Mouse (Mus musculus) limb, embryonic 14.5 days (tissue): ENCODE data around the gene Maob. TPM values are rescaled to one million over a fixed set of nuclear protein-coding genes. Genes with fewer than 3 reads are reported as not detected.

Experiments used
- ATAC-seq: fragments of 200-750 bp; cut with Nextera tagmentation; 2 replicates; pipeline ENCODE4 v1.8.0; 2017; ENCODE audit warnings: low read depth, moderate number of reproducible peaks, moderate TSS enrichment; ENCODE audit not compliant: low FRiP score
- DNase-seq: peaks from one replicate; pipeline ENCODE4 v3.0.0-alpha.2; 2015; ENCODE audit warnings: low spot score
- H3K27ac ChIP-seq: fragments of 300-500 bp; sonication (generic); replicated peaks from 2 replicates; pipeline ENCODE4 v1.5.1; 2014; ENCODE audit warnings: low read depth, mild to moderate bottlenecking, low read length, moderate library complexity, mixed read lengths
- H3K27me3 ChIP-seq: fragments of 300-500 bp; sonication (generic); 2 replicates; pipeline ENCODE4 v1.6.1; 2014; ENCODE audit warnings: low read length, mixed read lengths; ENCODE audit not compliant: control insufficient read depth, insufficient read depth
- H3K36me3 ChIP-seq: fragments of 300-500 bp; sonication (generic); 2 replicates; pipeline ENCODE4 v1.6.1; 2014; ENCODE audit warnings: mild to moderate bottlenecking, low read length, moderate library complexity, mixed read lengths; ENCODE audit not compliant: control insufficient read depth, insufficient read depth
- H3K4me1 ChIP-seq: fragments of 300-500 bp; sonication (generic); 2 replicates; pipeline ENCODE4 v1.6.1; 2014; ENCODE audit warnings: antibody characterized with exemption, low read length, mixed read lengths; ENCODE audit not compliant: control insufficient read depth, insufficient read depth
- H3K4me2 ChIP-seq: fragments of 300-500 bp; sonication (generic); replicated peaks from 2 replicates; pipeline ENCODE4 v1.6.1; 2014; ENCODE audit warnings: low read depth, mild to moderate bottlenecking, low read length, moderate library complexity; ENCODE audit not compliant: severe bottlenecking
- H3K4me3 ChIP-seq: fragments of 300-500 bp; sonication (generic); replicated peaks from 2 replicates; pipeline ENCODE4 v1.5.1; 2014; ENCODE audit warnings: low read length
- H3K9ac ChIP-seq: fragments of 300-500 bp; sonication (generic); 2 replicates; pipeline ENCODE4 v1.6.1; 2014; ENCODE audit warnings: mild to moderate bottlenecking, low read depth, low read length, moderate library complexity; ENCODE audit not compliant: severe bottlenecking
- H3K9me3 ChIP-seq: fragments of 300-500 bp; sonication (generic); 2 replicates; pipeline ENCODE4 v1.6.1; 2016; ENCODE audit warnings: low read length; ENCODE audit not compliant: control insufficient read depth
- POLR2A ChIP-seq: fragments of 200-500 bp; IDR thresholded peaks from 2 replicates; pipeline ENCODE4 v1.8.0; 2012; ENCODE audit warnings: inconsistent platforms, mild to moderate bottlenecking, moderate library complexity, borderline replicate concordance; ENCODE audit not compliant: insufficient read depth, insufficient read length; ENCODE audit errors: extremely low read depth
- WGBS: fragments of 180-500 bp; shearing (Covaris S2); extraction: QIAGEN DNeasy Blood & Tissue Kit; methylation state at CpG from one replicate; pipeline ENCODE4 v1.1.7; 2014; 5-methylcytosine and 5-hydroxymethylcytosine counted together
- polyA plus RNA-seq, 2 experiments: library from polyadenylated mRNA; depleted of rRNA in 1 of 2; stranded (reverse) in 1 of 2; unstranded in 1 of 2; fragments of >200 nt; fragmentation: Nextera tagmentation in 1 of 2; extraction: Ambion mirVana in 1 of 2; gene quantifications; 2 replicates each; pipeline versions ENCODE4 v1.2.1 to v1.2.3; 2012 to 2014

Gene Maob
- polyA plus RNA-seq (2012; rRNA removed) (6.9 and 7.9 TPM in 2 replicates), polyA plus RNA-seq (2014; fragmentation: Nextera tagmentation; extraction: Ambion mirVana) (12.0 and 13.5 TPM in 2 replicates)

DNA sequence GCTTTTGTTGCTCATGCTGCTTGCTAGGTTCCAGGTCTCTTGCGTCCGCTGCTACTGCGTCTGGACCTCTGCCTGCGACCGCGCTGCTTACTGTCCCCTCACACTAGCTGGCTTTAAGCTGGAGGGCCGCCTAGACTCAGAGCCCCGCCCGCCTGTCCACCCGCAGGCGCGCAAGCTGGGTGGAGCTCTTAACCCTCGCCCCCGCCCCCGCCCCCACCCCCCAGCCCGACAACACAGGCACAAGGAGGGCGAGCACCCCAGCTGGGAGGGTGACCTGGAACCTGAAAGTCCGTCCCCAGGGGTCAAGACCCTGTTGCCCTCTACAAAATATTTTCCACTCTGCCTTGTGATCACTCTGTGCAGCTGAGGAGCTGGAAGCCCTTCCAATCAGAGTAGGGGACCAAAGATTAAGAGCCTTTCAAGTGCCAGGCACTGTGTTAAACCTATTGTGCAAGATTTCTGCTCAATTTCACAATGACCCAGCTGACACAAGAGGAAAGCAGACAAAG is at the start of gene Maob:
TSS of gene Maob (minus strand) at position 106 of the 509 bp plus-strand sequence.
- WGBS: 23% methylated on average over 18 of the region's 18 CpGs
- Histone ChIP-seq H3K4me2 (peak within 1 kb of the TSS; percentile 42), H3K9ac (peak within 1 kb of the TSS; percentile 44), H3K4me3 (peak within 1 kb of the TSS; percentile 26), H3K36me3 (no peaks in the 10 kb centered on the region), H3K4me1 (no peaks in the 10 kb centered on the region), H3K27me3 (no peaks in the 10 kb centered on the region), H3K9me3 (no peaks in the 10 kb centered on the region), H3K27ac (no peak within 1 kb of the TSS)
- ATAC-seq (no peak), DNase-seq (no peak)
- TF ChIP-seq POLR2A: no peak

DNA sequence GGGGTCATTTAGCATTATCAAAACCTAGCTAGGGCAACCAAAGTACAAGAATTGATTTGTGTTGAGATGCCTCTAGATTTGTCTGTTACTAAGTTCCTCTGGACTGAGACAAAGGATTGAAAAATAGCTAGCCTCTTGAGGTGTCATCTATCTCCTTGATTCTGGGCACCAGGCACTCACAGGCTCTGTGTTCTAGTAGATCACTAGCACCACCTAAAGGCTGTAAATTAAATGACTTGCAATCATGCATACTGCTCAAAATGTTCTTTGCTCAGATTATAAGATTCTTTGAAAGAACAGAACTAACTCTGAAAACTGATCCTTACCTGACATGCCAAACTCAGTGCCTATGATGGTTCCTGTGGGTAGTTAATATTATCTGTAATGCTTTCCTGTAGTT is 43.1 kb upstream of the Maob start:
- H3K4me2 ChIP-seq: no peak overlapping the region
- H3K27me3 ChIP-seq: no peaks in the 10 kb centered on the region
- H3K4me1 ChIP-seq: no peaks in the 10 kb centered on the region
- H3K36me3 ChIP-seq: no peaks in the 10 kb centered on the region
- DNase-seq (no peak), ATAC-seq (no peak)
- no peaks in the 10 kb centered on the region for H3K9me3 ChIP-seq
- TF ChIP-seq POLR2A: no peak
- H3K27ac ChIP-seq: no peak overlapping the region
- H3K4me3 ChIP-seq: no peak overlapping the region
- no peak overlapping the region for H3K9ac ChIP-seq

DNA sequence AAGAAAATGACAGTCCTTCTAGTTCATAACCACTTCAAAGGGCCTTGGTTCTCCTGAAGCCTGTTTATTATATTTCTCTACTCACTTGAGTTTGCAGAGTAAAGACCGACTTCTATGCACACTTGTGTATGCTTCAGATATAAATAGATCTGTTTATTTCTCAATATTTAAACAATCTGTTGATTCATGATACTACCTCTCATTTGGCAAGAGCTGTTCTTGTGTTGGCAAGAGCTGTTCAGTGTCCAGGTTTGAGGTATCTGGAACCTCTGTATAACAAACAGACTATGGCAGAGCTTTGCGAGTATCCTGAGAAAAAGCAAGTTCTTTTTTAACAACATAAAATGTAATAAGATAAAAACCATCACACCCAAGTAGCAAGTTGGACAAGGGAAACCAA is 28.9 kb upstream of the Maob start:
- no peak for DNase-seq
- no peak for ATAC-seq
- no peak overlapping the region for H3K9ac ChIP-seq
- TF ChIP-seq POLR2A: no peak
- WGBS: 89% methylated on average over 2 of the region's 2 CpGs
- no peaks in the 10 kb centered on the region for H3K9me3 ChIP-seq
- H3K27me3 ChIP-seq: no peaks in the 10 kb centered on the region
- H3K4me3 ChIP-seq: no peak overlapping the region
- no peaks in the 10 kb centered on the region for H3K36me3 ChIP-seq
- no peak overlapping the region for H3K27ac ChIP-seq
- H3K4me1 ChIP-seq: no peaks in the 10 kb centered on the region
- H3K4me2 ChIP-seq: no peak overlapping the region

DNA sequence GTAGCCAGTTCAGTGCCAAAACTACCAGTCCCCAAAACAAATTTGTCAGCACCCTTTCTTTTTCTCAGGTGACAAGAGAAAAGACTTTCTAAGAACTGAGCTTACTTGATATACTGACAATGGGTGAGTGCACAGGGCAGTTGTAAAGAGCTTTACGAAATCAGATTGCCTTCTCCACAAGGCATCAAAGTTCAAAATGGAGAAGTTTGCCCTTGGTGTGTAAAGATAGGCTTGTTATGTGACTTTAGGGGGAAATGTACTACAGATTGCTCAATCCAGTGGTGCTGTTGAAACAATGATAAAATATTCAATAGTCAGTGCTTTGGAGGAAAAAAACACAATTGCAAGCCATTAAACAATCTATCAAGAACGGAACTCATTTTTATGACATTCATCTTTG is 24.3 kb upstream of the Maob start:
- no peak overlapping the region for H3K9ac ChIP-seq
- H3K4me1 ChIP-seq: no peaks in the 10 kb centered on the region
- no peak overlapping the region for H3K4me3 ChIP-seq
- H3K27me3 ChIP-seq: no peaks in the 10 kb centered on the region
- no peak for ATAC-seq
- no peak overlapping the region for H3K4me2 ChIP-seq
- H3K36me3 ChIP-seq: no peaks in the 10 kb centered on the region
- no peak for DNase-seq
- TF ChIP-seq POLR2A: no peak
- no peak overlapping the region for H3K27ac ChIP-seq
- no peaks in the 10 kb centered on the region for H3K9me3 ChIP-seq
- 64% methylated on average over 2 of the region's 2 CpGs for WGBS

DNA sequence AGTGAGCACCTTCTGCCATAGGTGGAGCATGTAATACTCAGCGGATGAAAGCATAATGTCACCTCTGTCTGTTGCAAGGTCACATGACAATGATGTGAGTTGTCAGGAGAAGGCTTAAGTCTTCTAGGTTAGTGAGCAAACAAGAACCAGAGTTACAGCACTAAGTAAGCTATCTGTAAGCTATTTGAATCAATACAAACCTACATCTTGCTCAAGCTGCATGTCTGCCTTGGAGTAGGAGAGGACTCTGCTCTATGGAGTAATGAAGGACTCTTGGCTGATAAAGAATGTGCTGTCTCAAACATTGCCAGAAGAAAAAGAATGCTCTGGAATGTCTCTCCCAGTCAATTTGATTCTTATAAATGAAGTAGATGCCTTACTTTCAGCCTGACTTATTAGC is 20.1 kb upstream of the Maob start:
- no peak overlapping the region for H3K27ac ChIP-seq
- no peaks in the 10 kb centered on the region for H3K9me3 ChIP-seq
- H3K27me3 ChIP-seq: no peaks in the 10 kb centered on the region
- H3K36me3 ChIP-seq: no peaks in the 10 kb centered on the region
- DNase-seq: no peak
- no peak for ATAC-seq
- TF ChIP-seq POLR2A: no peak
- no peak overlapping the region for H3K4me3 ChIP-seq
- 84% methylated on average over 1 of the region's 1 CpGs for WGBS
- H3K4me2 ChIP-seq: no peak overlapping the region
- no peak overlapping the region for H3K9ac ChIP-seq
- no peaks in the 10 kb centered on the region for H3K4me1 ChIP-seq
